Mouse (Mus musculus): ENCODE results near the gene Grm4. TPM values are rescaled to one million over a fixed set of nuclear protein-coding genes. Genes with fewer than 3 reads are reported as not detected.
A peak's percentile ranks its signal among the peaks of the same experiment; 100 is the strongest.

The Grm4 gene
- total and polyA plus RNA-seq, 3 experiments, result not detected

DNA sequence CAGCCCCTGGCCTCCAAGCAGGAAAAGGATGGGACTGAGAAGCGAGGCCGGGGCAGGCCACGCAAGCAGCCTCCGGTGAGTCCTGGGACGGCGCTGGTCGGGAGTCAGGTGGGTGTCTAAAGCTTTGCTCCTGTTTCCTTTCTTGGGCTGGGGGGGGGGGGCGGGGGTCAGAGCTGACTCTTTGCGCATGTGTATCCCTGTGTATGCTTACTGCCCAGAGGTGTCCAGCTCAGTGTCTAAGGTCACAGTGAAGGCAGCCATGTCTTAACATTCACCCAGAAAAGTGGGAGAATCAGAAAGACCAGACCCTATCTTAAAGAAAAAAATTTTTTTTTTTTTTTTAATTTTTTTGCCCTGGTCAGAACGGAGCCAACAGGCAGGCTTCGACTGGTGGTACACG lies 38.4 kb upstream of the Grm4 start:
- peaks cover 21 to 53% of the 10 kb centered on the region in 2 experiments for H3K4me1 ChIP-seq (ENCODE audit: control insufficient read depth in 1 of 2, insufficient read depth in 2 of 2)
- in situ Hi-C loops (cut with MboI; ENCODE audit: low pct_ligation_motif_present, low pct_unique_long_range_greater_than_20kb, low sequenced_read_pairs) (no loop called here), dilution Hi-C loops (cut with MboI; ENCODE audit: extremely low pct_ligation_motif_present, extremely low pct_unique_long_range_greater_than_20kb, low sequenced_read_pairs) (no loop called here)
- H3K27me3 ChIP-seq (replicated peaks), result peaks cover 2% of the 10 kb centered on the region
- DNase-seq (ENCODE audit: extremely low read depth), result no peak
- peaks cover 54% of the 10 kb centered on the region for H3K79me2 ChIP-seq (replicated peaks; ENCODE audit: control insufficient read depth, extremely low read depth, insufficient read depth, poor library complexity, severe bottlenecking)
- TF ChIP-seq ZKSCAN1 (IDR thresholded peaks at IDR 0.05; ENCODE audit: borderline replicate concordance, low read depth, low read length) (no peak), NELFE (IDR thresholded peaks at IDR 0.05; ENCODE audit: low read depth, low read length) (no peak), PAX5 (IDR thresholded peaks at IDR 0.05; ENCODE audit: low read length) (no peak), SMC3 (IDR thresholded peaks at IDR 0.05; ENCODE audit: low read depth, low read length) (no peak), NRF1 (IDR thresholded peaks at IDR 0.05; ENCODE audit: low read depth, low read length) (peak; percentile 62)
- H3K9ac ChIP-seq (ENCODE audit: insufficient read depth, low read depth), result peak overlapping the region; percentile 99; the same call in 1 of the 2 replicates
- peaks cover 8% of the 10 kb centered on the region for H3K9me3 ChIP-seq (replicated peaks; ENCODE audit: low read length)
- H3K27ac ChIP-seq (ENCODE audit: insufficient read depth, low read depth), result peak overlapping the region; percentile 36; the same call in 1 of the 2 replicates
- peaks cover 16 to 32% of the 10 kb centered on the region in 2 experiments for H3K36me3 ChIP-seq (replicated peaks in 1 of 2; ENCODE audit: control insufficient read depth in 1 of 2, insufficient read depth in 1 of 2, low read length in 1 of 2)
- H3K4me2 ChIP-seq (ENCODE audit: insufficient read depth, low read depth, poor library complexity, severe bottlenecking), result peak overlapping the region; percentile 53
- H3K4me3 ChIP-seq (replicated peaks in 1 of 3; ENCODE audit: low read depth in 2 of 3, low read length in 2 of 3, poor library complexity in 1 of 3), result peak overlapping the region in 2 of 3 experiments; percentile 64 to 78

- TF ChIP-seq EP300 (IDR thresholded peaks at IDR 0.05; ENCODE audit: low read length) (no peak), MAX (IDR thresholded peaks at IDR 0.05; ENCODE audit: low read length) (peak; percentile 42; the same call in 1 of the 2 replicates), NRF1 (IDR thresholded peaks at IDR 0.05; ENCODE audit: low read depth, low read length) (0 out of 2 replicates have a peak, but pooled peaks have one; percentile 9), JUND (conservative IDR thresholded peaks at IDR 0.05; ENCODE audit: low read depth, low read length) (no peak), MXI1 (IDR thresholded peaks at IDR 0.05; ENCODE audit: low read depth, low read length) (0 out of 2 replicates have a peak, but pooled peaks have one; percentile 48), SIN3A (IDR thresholded peaks at IDR 0.05; ENCODE audit: low read length) (no peak), ZMIZ1 (IDR thresholded peaks at IDR 0.05; ENCODE audit: low read depth, low read length) (0 out of 2 replicates have a peak, but pooled peaks have one; percentile 20)
- Histone ChIP-seq H3K4me1 (ENCODE audit: control insufficient read depth in 1 of 2, insufficient read depth in 2 of 2) (peaks cover 15 to 45% of the 10 kb centered on the region in 2 experiments), H3K4me2 (ENCODE audit: insufficient read depth, low read depth, poor library complexity, severe bottlenecking) (peak overlapping the region; percentile 53), H3K4me3 (replicated peaks in 1 of 3; ENCODE audit: low read depth in 2 of 3, low read length in 2 of 3, poor library complexity in 1 of 3) (peak overlapping the region; percentile 64 to 78 (median 65)), H3K36me3 (replicated peaks in 1 of 2; ENCODE audit: control insufficient read depth in 1 of 2, insufficient read depth in 1 of 2, low read length in 1 of 2) (peaks cover 11 to 26% of the 10 kb centered on the region in 2 experiments), H3K9me3 (replicated peaks; ENCODE audit: low read length) (peaks cover 8% of the 10 kb centered on the region), H3K79me2 (replicated peaks; ENCODE audit: control insufficient read depth, extremely low read depth, insufficient read depth, poor library complexity, severe bottlenecking) (peaks cover 54% of the 10 kb centered on the region), H3K27ac (ENCODE audit: insufficient read depth, low read depth) (peak overlapping the region; percentile 59; the same call in 1 of the 2 replicates), H3K9ac (ENCODE audit: insufficient read depth, low read depth) (peak overlapping the region; percentile 99; the same call in 1 of the 2 replicates), H3K27me3 (replicated peaks) (peaks cover 7% of the 10 kb centered on the region)
- in situ Hi-C loops (cut with MboI; ENCODE audit: low pct_ligation_motif_present, low pct_unique_long_range_greater_than_20kb, low sequenced_read_pairs) (no loop called here), dilution Hi-C loops (cut with MboI; ENCODE audit: extremely low pct_ligation_motif_present, extremely low pct_unique_long_range_greater_than_20kb, low sequenced_read_pairs) (no loop called here)
- DNase-seq (ENCODE audit: extremely low read depth), result no peak
Observed at GRCm38 (mm10) chr17:27558845-27559244, 37.6 kb upstream of the Grm4 start.

DNA sequence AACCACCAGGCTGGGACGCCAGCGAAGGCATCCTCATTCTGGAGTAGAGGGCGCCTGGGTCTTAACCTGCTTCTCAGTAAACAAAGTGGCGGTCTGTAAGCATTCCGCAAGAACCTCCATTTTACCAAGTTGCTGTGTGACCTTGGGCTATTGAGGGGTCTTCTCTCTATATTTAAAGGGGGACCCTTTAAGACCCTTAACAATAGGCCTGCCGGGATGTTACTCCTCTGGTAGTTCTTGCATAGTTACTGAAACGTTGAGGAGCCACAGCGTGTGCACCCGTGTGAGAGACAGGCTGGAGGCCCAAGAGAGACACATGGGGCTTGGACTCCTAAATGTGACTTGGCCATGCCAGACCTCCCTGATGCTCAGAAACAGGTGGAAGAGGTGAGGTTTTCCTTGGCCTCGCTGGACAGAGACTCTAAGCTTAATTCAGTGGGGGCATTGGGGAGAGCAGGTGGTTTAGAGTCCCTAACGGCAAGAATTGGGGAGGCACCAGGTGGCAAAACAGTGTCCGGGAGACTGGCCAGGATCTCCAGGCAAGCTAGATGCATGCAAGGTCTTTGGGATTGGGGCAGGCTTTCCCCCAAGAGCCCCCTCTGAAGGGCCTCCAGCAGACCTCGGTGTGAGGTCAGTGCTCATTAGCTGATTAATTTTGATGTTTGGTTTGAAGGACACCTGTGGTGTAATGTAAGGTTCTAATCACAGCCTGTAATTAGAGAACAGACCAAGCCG lies 36.9 kb upstream of the Grm4 start:
- H3K9me3 ChIP-seq (replicated peaks; ENCODE audit: low read length), result peaks cover 8% of the 10 kb centered on the region
- dilution Hi-C loops (cut with MboI; ENCODE audit: extremely low pct_ligation_motif_present, extremely low pct_unique_long_range_greater_than_20kb, low sequenced_read_pairs), result no loop called here
- peak overlapping the region; percentile 53 for H3K4me2 ChIP-seq (ENCODE audit: insufficient read depth, low read depth, poor library complexity, severe bottlenecking)
- peak overlapping the region; percentile 99 for H3K9ac ChIP-seq (ENCODE audit: insufficient read depth, low read depth)
- peaks cover 15 to 42% of the 10 kb centered on the region in 2 experiments for H3K4me1 ChIP-seq (ENCODE audit: control insufficient read depth in 1 of 2, insufficient read depth in 2 of 2)
- peak overlapping the region; percentile 65 to 89 (median 78) for H3K4me3 ChIP-seq (replicated peaks in 1 of 3; ENCODE audit: low read depth in 2 of 3, low read length in 2 of 3, poor library complexity in 1 of 3)
- H3K79me2 ChIP-seq (replicated peaks; ENCODE audit: control insufficient read depth, extremely low read depth, insufficient read depth, poor library complexity, severe bottlenecking), result peaks cover 51% of the 10 kb centered on the region
- in situ Hi-C loops (cut with MboI; ENCODE audit: low pct_ligation_motif_present, low pct_unique_long_range_greater_than_20kb, low sequenced_read_pairs), result no loop called here
- peaks cover 9% of the 10 kb centered on the region for H3K27me3 ChIP-seq (replicated peaks)
- no peak for TF ChIP-seq PAX5 (IDR thresholded peaks at IDR 0.05; ENCODE audit: low read length)
- TF ChIP-seq TBP (conservative IDR thresholded peaks at IDR 0.05; ENCODE audit: low read depth, low read length), result no peak
- peak; percentile 74 for TF ChIP-seq CHD1 (IDR thresholded peaks at IDR 0.05; ENCODE audit: low read depth, low read length)
- no peak for TF ChIP-seq UBTF (IDR thresholded peaks at IDR 0.05; ENCODE audit: low read depth, low read length)
- TF ChIP-seq CHD2 (IDR thresholded peaks at IDR 0.05; ENCODE audit: low read length), result no peak; the same call in 1 of the 2 replicates
- TF ChIP-seq SIN3A (IDR thresholded peaks at IDR 0.05; ENCODE audit: low read length), result 0 out of 2 replicates have a peak, but pooled peaks have one; percentile 25
- TF ChIP-seq NELFE (IDR thresholded peaks at IDR 0.05; ENCODE audit: low read depth, low read length), result 0 out of 2 replicates have a peak, but pooled peaks have one; percentile 3
- TF ChIP-seq MEF2A (IDR thresholded peaks at IDR 0.05; ENCODE audit: borderline replicate concordance, low read depth, low read length), result no peak
- no peak for TF ChIP-seq USF2 (conservative IDR thresholded peaks at IDR 0.05; ENCODE audit: low read depth, low read length)
- TF ChIP-seq MXI1 (IDR thresholded peaks at IDR 0.05; ENCODE audit: low read depth, low read length), result peak; percentile 39; the same call in 1 of the 2 replicates
- no peak; the same call in 1 of the 2 replicates for TF ChIP-seq TCF12 (IDR thresholded peaks at IDR 0.05; ENCODE audit: low read depth, low read length)
- TF ChIP-seq KAT2A (IDR thresholded peaks at IDR 0.05; ENCODE audit: insufficient replicate concordance, low read length), result no peak
- peak overlapping the region; percentile 41 for H3K27ac ChIP-seq (ENCODE audit: insufficient read depth, low read depth)
- no peak for DNase-seq (ENCODE audit: extremely low read depth)
- peaks cover 8 to 22% of the 10 kb centered on the region in 2 experiments for H3K36me3 ChIP-seq (replicated peaks in 1 of 2; ENCODE audit: control insufficient read depth in 1 of 2, insufficient read depth in 1 of 2, low read length in 1 of 2)

Data from CH12.LX (cell line).